Mouse (Mus musculus) kidney, embryonic 16.5 days (tissue): Measurements from ENCODE around the gene Aldh3a2. TPM values are rescaled to one million over a fixed set of nuclear protein-coding genes. Genes with fewer than 3 reads are reported as not detected.

Source experiments
- ATAC-seq: fragments of 200-750 bp; cut with Nextera tagmentation; 2 replicates; pipeline ENCODE4 v1.8.0; 2017; ENCODE audit warnings: moderate TSS enrichment; ENCODE audit not compliant: low FRiP score, low TSS enrichment
- H3K27ac ChIP-seq: fragments of 300-500 bp; sonication (generic); 2 replicates; pipeline ENCODE4 v1.5.1; 2014; ENCODE audit warnings: low read length
- H3K27me3 ChIP-seq: fragments of 300-500 bp; sonication (generic); 2 replicates; pipeline ENCODE4 v1.6.1; 2014; ENCODE audit warnings: low read length, control low read depth, mixed read lengths; ENCODE audit not compliant: insufficient read depth
- H3K36me3 ChIP-seq: fragments of 300-500 bp; sonication (generic); 2 replicates; pipeline ENCODE4 v1.6.1; 2014; ENCODE audit warnings: low read length, control low read depth, mixed read lengths; ENCODE audit not compliant: insufficient read depth
- H3K4me1 ChIP-seq: fragments of 300-500 bp; sonication (generic); 2 replicates; pipeline ENCODE4 v1.6.1; 2014; ENCODE audit warnings: low read length, control low read depth, mixed read lengths; ENCODE audit not compliant: insufficient read depth
- H3K4me2 ChIP-seq: fragments of 300-500 bp; sonication (generic); replicated peaks from 2 replicates; pipeline ENCODE4 v1.6.1; 2014; ENCODE audit warnings: low read depth, low read length
- H3K4me3 ChIP-seq: fragments of 300-500 bp; sonication (generic); 2 replicates; pipeline ENCODE4 v1.5.1; 2014; ENCODE audit warnings: mild to moderate bottlenecking, low read length
- H3K9ac ChIP-seq: fragments of 300-500 bp; sonication (generic); replicated peaks from 2 replicates; pipeline ENCODE4 v1.6.1; 2014; ENCODE audit warnings: low read length
- H3K9me3 ChIP-seq: fragments of 300-500 bp; sonication (generic); 2 replicates; pipeline ENCODE4 v1.6.1; 2016; ENCODE audit warnings: low read length, control low read depth
- WGBS: fragments of 180-500 bp; shearing (Covaris S2); extraction: QIAGEN DNeasy Blood & Tissue Kit; methylation state at CpG from one replicate; pipeline ENCODE4 v1.1.7; 2014; 5-methylcytosine and 5-hydroxymethylcytosine counted together
- polyA plus RNA-seq: library from polyadenylated mRNA; unstranded; fragments of >200 nt; fragmentation: Nextera tagmentation; extraction: Ambion mirVana; gene quantifications from 2 replicates; pipeline ENCODE4 v1.2.1, GENCODE M21; 2015

Gene Aldh3a2
- polyA plus RNA-seq, 1 experiment from 2014 or later, result 42.1 TPM

GRCm38 (mm10) chr11:61297901-61298300 is 30.6 kb upstream of the Aldh3a2 start:
- Histone ChIP-seq H3K27me3 (no peaks in the 10 kb centered on the region), H3K9ac (no peak overlapping the region), H3K4me1 (peaks cover 10% of the 10 kb centered on the region; the same call in 1 of the 2 replicates), H3K4me3 (no peak overlapping the region), H3K4me2 (no peak overlapping the region), H3K9me3 (peaks cover 3% of the 10 kb centered on the region), H3K36me3 (no peaks in the 10 kb centered on the region), H3K27ac (no peak overlapping the region)
- no peak for ATAC-seq
- WGBS, result 57% methylated on average over 2 of the region's 2 CpGs

GRCm38 (mm10) chr11:61297326-61297725 is 30.1 kb upstream of the Aldh3a2 start:
- WGBS, result 74% methylated on average over 2 of the region's 2 CpGs
- ATAC-seq, result no peak
- H3K4me3 ChIP-seq, result no peak overlapping the region

GRCm38 (mm10) chr11:61296556-61296955 is 29.3 kb upstream of the Aldh3a2 start:
- H3K36me3 ChIP-seq, result no peaks in the 10 kb centered on the region
- peaks cover 10% of the 10 kb centered on the region; the same call in 1 of the 2 replicates for H3K4me1 ChIP-seq
- 76% methylated on average over 1 of the region's 1 CpGs for WGBS
- no peak overlapping the region for H3K27ac ChIP-seq
- H3K27me3 ChIP-seq, result no peaks in the 10 kb centered on the region
- no peak overlapping the region for H3K4me3 ChIP-seq
- H3K4me2 ChIP-seq, result no peak overlapping the region
- no peak overlapping the region for H3K9ac ChIP-seq
- peaks cover 3% of the 10 kb centered on the region for H3K9me3 ChIP-seq
- no peak for ATAC-seq

More at GRCm38 (mm10) chr11:61297326-61297725, 30.1 kb upstream of the Aldh3a2 start:
- no peaks in the 10 kb centered on the region for H3K36me3 ChIP-seq
- H3K4me2 ChIP-seq, result no peak overlapping the region
- no peak overlapping the region for H3K27ac ChIP-seq
- no peak overlapping the region for H3K9ac ChIP-seq
- H3K27me3 ChIP-seq, result no peaks in the 10 kb centered on the region
- H3K9me3 ChIP-seq, result peaks cover 3% of the 10 kb centered on the region
- H3K4me1 ChIP-seq, result peaks cover 10% of the 10 kb centered on the region; the same call in 1 of the 2 replicates

- Histone ChIP-seq H3K36me3 (no peaks in the 10 kb centered on the region), H3K27me3 (no peaks in the 10 kb centered on the region)
- no peak for ATAC-seq
These were observed 28.3 kb upstream of the Aldh3a2 start for GRCm38 (mm10) chr11:61295556-61295955.

GRCm38 (mm10) chr11:61294431-61294830 is 27.2 kb upstream of the Aldh3a2 start:
- H3K4me3 ChIP-seq, result no peak overlapping the region
- ATAC-seq, result no peak

More at GRCm38 (mm10) chr11:61295556-61295955, 28.3 kb upstream of the Aldh3a2 start:
- 90% methylated on average over 2 of the region's 2 CpGs for WGBS
- H3K27ac ChIP-seq, result no peak overlapping the region
- 0 out of 2 replicates have a peak, but pooled peaks cover 5% of the 10 kb centered on the region for H3K4me1 ChIP-seq
- H3K4me2 ChIP-seq, result no peak overlapping the region
- no peak overlapping the region for H3K9ac ChIP-seq
- H3K9me3 ChIP-seq, result peaks cover 3% of the 10 kb centered on the region
- H3K4me3 ChIP-seq, result no peak overlapping the region

GRCm38 (mm10) chr11:61293251-61293650 is 26.0 kb upstream of the Aldh3a2 start:
- no peaks in the 10 kb centered on the region for H3K4me1 ChIP-seq
- no peak for ATAC-seq
- WGBS, result 75% methylated on average over 2 of the region's 2 CpGs

More at GRCm38 (mm10) chr11:61294431-61294830, 27.2 kb upstream of the Aldh3a2 start:
- Histone ChIP-seq H3K27ac (no peak overlapping the region), H3K4me2 (no peak overlapping the region), H3K9me3 (peaks cover 3% of the 10 kb centered on the region), H3K4me1 (no peaks in the 10 kb centered on the region), H3K36me3 (no peaks in the 10 kb centered on the region), H3K27me3 (no peaks in the 10 kb centered on the region), H3K9ac (no peak overlapping the region)
- WGBS, result 77% methylated on average over 3 of the region's 3 CpGs

GRCm38 (mm10) chr11:61284323-61284722 is 17.1 kb upstream of the Aldh3a2 start:
- 65% methylated on average over 6 of the region's 6 CpGs for WGBS
- Histone ChIP-seq H3K27ac (no peak overlapping the region), H3K9ac (no peak overlapping the region), H3K4me3 (no peak overlapping the region), H3K4me1 (no peaks in the 10 kb centered on the region), H3K27me3 (no peaks in the 10 kb centered on the region), H3K36me3 (no peaks in the 10 kb centered on the region), H3K4me2 (no peak overlapping the region), H3K9me3 (no peaks in the 10 kb centered on the region)
- ATAC-seq, result no peak

More at GRCm38 (mm10) chr11:61293251-61293650, 26.0 kb upstream of the Aldh3a2 start:
- Histone ChIP-seq H3K36me3 (no peaks in the 10 kb centered on the region), H3K9ac (no peak overlapping the region), H3K27ac (no peak overlapping the region), H3K9me3 (peaks cover 3% of the 10 kb centered on the region), H3K27me3 (no peaks in the 10 kb centered on the region), H3K4me3 (no peak overlapping the region), H3K4me2 (no peak overlapping the region)

GRCm38 (mm10) chr11:61283414-61284049 is 16.3 kb upstream of the Aldh3a2 start:
- Histone ChIP-seq H3K27ac (0 out of 2 replicates have a peak overlapping the region, but pooled peaks have one; percentile 15), H3K9me3 (no peaks in the 10 kb centered on the region), H3K36me3 (no peaks in the 10 kb centered on the region), H3K4me1 (no peaks in the 10 kb centered on the region), H3K4me3 (no peak overlapping the region), H3K4me2 (no peak overlapping the region), H3K9ac (no peak overlapping the region), H3K27me3 (no peaks in the 10 kb centered on the region)
- WGBS, result 85% methylated on average over 10 of the region's 10 CpGs
- no peak for ATAC-seq

GRCm38 (mm10) chr11:61278445-61279077 is 11.3 kb upstream of the Aldh3a2 start:
- Histone ChIP-seq H3K9me3 (no peaks in the 10 kb centered on the region), H3K4me3 (no peak overlapping the region), H3K36me3 (no peaks in the 10 kb centered on the region), H3K9ac (no peak overlapping the region), H3K27ac (no peak overlapping the region), H3K4me2 (no peak overlapping the region), H3K4me1 (no peaks in the 10 kb centered on the region), H3K27me3 (no peaks in the 10 kb centered on the region)
- ATAC-seq, result no peak
- 79% methylated on average over 8 of the region's 8 CpGs for WGBS

- H3K27me3 ChIP-seq, result no peaks in the 10 kb centered on the region
- WGBS, result 53% methylated on average over 2 of the region's 2 CpGs
- H3K4me1 ChIP-seq, result no peaks in the 10 kb centered on the region
- H3K36me3 ChIP-seq, result no peaks in the 10 kb centered on the region
- no peak overlapping the region for H3K4me2 ChIP-seq
- no peak overlapping the region for H3K27ac ChIP-seq
- H3K9me3 ChIP-seq, result no peaks in the 10 kb centered on the region
- no peak overlapping the region for H3K4me3 ChIP-seq
- no peak for ATAC-seq
- H3K9ac ChIP-seq, result no peak overlapping the region
These were observed 10.7 kb upstream of the Aldh3a2 start for GRCm38 (mm10) chr11:61277937-61278336.
